Mouse (Mus musculus) cortical plate, adult 2 months (tissue): ENCODE measurements around the gene Mdh1b. TPM values are rescaled to one million over a fixed set of nuclear protein-coding genes. Genes with fewer than 3 reads are reported as not detected.

Experiments
- H3K27ac ChIP-seq: fragments of 200-500 bp; 2 replicates; pipeline ENCODE4 v1.5.1; 2012; ENCODE audit warnings: low read length, control low read depth, inconsistent platforms; ENCODE audit not compliant: insufficient read depth
- H3K4me1 ChIP-seq: fragments of 200-500 bp; 2 replicates; pipeline ENCODE4 v1.6.1; 2011; ENCODE audit warnings: low read length; ENCODE audit not compliant: control insufficient read depth, insufficient read depth
- H3K4me3 ChIP-seq: fragments of 200-500 bp; 2 replicates; pipeline ENCODE4 v1.5.1; 2011; ENCODE audit warnings: mild to moderate bottlenecking, low read length, control low read depth; ENCODE audit not compliant: insufficient read depth
- CTCF ChIP-seq: fragments of 200-500 bp; IDR thresholded peaks from 2 replicates; pipeline ENCODE4 v1.5.1; 2011; ENCODE audit warnings: mild to moderate bottlenecking, control low read depth, low read length; ENCODE audit not compliant: insufficient read depth; ENCODE audit errors: extremely low read depth
- POLR2A ChIP-seq: fragments of 200-500 bp; IDR thresholded peaks from 2 replicates; pipeline ENCODE4 v1.6.1; 2011; ENCODE audit warnings: mild to moderate bottlenecking, low read length, control low read depth; ENCODE audit not compliant: insufficient read depth; ENCODE audit errors: extremely low read depth
- polyA plus RNA-seq: library from polyadenylated mRNA; depleted of rRNA; stranded (reverse); fragments of >200 nt; gene quantifications from 2 replicates; pipeline ENCODE4 v1.2.3, GENCODE M21; 2012

The Mdh1b gene
- polyA plus RNA-seq, 1 experiment = 1.4 TPM

DNA sequence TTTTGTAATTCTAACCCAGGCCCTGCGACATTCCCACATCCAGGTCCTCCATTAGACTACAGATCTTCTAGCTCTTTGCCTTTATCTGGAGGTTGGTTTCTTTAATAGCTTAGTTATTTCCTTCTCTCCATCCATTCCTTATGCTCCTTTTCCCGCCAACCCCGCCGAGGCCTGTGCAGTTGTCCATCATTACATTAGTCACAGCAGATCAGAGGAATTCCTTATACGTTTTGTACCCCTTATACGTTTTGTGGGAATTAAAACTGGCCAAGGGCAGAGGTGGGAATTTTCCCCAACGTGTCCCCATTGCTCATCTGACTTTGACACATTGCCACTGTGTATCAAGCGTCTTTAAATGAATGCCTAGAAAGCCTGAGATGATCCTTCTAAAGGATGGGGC, 322 bp downstream of the Mdh1b start:
- Histone ChIP-seq H3K4me3 (peak overlapping the region; percentile 58), H3K4me1 (peaks cover 1% of the 10 kb centered on the region; the same call in 1 of the 2 replicates), H3K27ac (no peak overlapping the region)
- TF ChIP-seq POLR2A (no peak), CTCF (no peak)

DNA sequence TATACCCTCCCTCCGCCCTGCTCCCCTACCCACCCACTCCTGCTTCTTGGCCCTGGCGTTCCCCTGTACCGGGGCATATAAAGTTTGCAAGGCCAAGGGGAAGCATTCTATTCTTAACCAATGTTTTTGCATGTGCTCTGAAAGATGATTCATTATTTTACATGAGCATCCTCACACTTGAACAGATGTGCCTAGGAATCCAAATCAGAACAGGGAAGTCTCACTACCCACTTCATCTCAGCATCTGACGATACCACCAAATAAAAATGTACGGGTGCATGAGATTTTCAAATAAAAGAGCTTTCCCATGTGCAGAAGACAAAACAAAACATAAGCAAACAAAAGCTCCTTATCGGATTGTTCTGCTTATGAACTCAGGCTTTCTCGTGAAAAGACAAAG, 10.0 kb downstream of the Mdh1b start:
- TF ChIP-seq CTCF (no peak), POLR2A (no peak)
- peaks cover 2% of the 10 kb centered on the region; the same call in 1 of the 2 replicates for H3K4me1 ChIP-seq
- no peak overlapping the region for H3K4me3 ChIP-seq
- no peak overlapping the region for H3K27ac ChIP-seq

DNA sequence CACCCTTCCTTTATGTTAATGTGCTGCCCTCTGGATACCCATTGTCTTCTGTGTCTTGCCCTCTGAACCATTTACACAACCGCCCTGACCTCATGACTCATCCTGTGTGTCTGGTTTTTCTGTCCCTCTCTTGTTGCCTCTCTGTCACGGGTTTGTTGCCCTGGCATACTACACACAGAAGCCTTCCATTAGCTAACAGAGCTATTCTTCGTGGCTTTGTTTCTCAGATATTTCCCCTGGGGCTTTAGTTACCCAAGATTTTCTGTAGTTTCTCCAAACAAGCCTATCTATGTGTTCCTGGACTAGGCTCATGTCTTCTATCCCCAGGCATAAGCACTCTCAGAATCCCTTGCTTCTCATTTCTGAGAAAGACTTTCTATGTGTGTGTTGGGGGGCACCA, 21.2 kb downstream of the Mdh1b start:
- no peaks in the 10 kb centered on the region; the same call in 1 of the 2 replicates for H3K4me1 ChIP-seq
- TF ChIP-seq CTCF = no peak
- TF ChIP-seq POLR2A = no peak

DNA sequence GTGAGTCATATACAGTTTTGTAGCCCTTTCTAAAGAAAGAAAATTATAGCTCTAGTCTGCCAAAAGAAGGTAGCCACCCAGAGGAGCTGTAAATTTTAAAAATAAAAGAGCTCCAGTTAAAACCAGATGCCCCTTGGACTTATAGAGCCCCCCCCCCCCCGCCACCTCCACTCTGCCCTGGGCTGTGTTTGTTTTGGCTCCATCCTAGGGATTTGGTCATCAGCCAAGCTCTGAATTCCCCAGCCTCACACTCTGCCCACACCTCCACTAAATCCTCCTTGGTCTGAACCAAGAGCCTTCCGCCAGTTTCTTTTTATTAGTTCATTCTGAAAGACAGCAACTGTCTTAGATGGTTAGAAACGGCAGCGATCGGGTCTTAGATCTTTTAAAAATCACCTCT, 24.4 kb downstream of the Mdh1b start:
- H3K4me1 ChIP-seq = no peaks in the 10 kb centered on the region; the same call in 1 of the 2 replicates
- no peak overlapping the region for H3K27ac ChIP-seq
- no peak overlapping the region for H3K4me3 ChIP-seq
- TF ChIP-seq CTCF = no peak
- TF ChIP-seq POLR2A = no peak

More for the DNA sequence above, 21.2 kb downstream of the Mdh1b start:
- Histone ChIP-seq H3K27ac (no peak overlapping the region), H3K4me3 (no peak overlapping the region)

DNA sequence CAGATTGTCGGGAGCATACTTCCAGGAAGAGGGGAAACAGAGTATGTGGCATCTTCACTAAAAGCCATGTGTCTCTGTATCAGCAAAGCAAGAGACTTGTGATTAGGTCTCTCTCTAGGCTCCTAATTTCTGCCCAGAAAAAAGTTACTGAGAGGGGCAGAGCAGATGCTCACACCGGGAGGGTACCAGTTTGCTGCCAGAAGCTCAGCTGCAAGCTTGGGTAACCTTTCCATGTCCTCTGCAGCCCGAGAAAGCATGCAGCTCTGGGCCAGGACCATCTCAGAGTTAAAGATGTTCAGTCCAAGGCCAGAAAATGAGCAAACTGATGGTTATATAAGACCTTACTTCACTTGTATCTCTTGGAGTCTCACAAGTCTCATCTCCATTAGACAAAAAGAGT, 33.3 kb downstream of the Mdh1b start:
- TF ChIP-seq CTCF (no peak), POLR2A (no peak)
- H3K4me1 ChIP-seq = no peaks in the 10 kb centered on the region
- no peak overlapping the region for H3K4me3 ChIP-seq
- no peak overlapping the region for H3K27ac ChIP-seq

DNA sequence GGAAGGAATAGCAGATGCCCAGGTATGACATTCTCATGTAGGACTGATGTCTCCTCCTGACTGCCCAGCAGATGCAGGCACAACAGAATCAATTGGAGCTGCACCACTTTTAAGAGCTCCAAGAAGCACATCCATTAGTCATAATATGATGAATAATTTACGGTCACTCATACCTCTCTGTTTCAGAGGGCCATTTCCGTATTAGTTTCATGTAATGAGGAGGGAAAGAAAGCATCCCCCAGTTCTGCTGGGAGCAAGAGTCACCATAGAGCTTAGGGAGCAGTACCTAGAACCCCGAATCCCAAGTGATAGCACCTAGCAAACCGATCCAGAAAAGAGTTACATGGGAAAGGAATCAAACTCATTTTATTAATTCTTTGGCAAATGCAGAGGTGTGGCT, 43.3 kb downstream of the Mdh1b start, which contains the start of gene Dytn:
Gene Dytn, minus strand, starts transcription at position 101 of the 400 bp plus-strand sequence.
- Histone ChIP-seq H3K4me3 (no peak within 1 kb of the TSS), H3K27ac (no peak within 1 kb of the TSS), H3K4me1 (no peaks in the 10 kb centered on the region)
- TF ChIP-seq CTCF = no peak
- TF ChIP-seq POLR2A = no peak

DNA sequence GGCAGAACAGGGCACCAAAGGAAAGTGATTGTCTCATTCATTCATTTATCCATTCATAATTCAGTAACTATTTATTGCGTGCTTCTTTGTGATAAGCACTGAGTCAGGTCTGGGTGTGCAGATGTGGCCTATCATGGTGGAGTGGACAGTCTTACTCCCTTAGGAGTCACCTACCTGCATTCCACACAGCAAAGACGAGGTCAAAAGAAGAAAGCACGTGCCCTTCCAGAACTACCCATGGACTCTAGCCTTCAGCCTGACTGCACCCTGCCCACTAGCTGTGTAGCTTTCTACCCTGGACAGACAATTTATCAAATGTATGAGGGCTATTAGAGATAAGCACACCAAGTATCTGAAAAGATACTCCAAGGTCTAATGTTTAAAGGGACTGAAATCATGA, 54.1 kb downstream of the Mdh1b start:
- no peaks in the 10 kb centered on the region for H3K4me1 ChIP-seq
- no peak overlapping the region for H3K27ac ChIP-seq
- no peak overlapping the region for H3K4me3 ChIP-seq
- TF ChIP-seq POLR2A = no peak
- TF ChIP-seq CTCF = no peak

DNA sequence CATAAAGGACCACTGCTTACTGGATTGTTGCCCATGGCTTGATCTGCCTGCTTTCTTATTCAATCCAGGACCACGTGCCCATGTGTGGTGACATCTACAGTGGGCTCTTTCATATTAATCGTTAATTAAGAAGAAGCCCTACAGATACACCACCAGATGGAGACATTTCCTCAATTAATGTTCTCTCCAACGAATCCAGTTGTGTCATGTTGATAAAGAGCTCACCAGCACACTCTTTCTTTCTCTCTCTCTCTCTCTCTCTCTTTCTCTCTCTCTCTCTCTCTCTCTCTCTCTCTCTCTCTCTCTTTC, 61.3 kb downstream of the Mdh1b start:
- Histone ChIP-seq H3K4me1 (no peaks in the 10 kb centered on the region), H3K27ac (no peak overlapping the region), H3K4me3 (peak overlapping the region; percentile 16)
- TF ChIP-seq POLR2A (no peak), CTCF (0 out of 2 replicates have a peak, but pooled peaks have one; percentile 13)

DNA sequence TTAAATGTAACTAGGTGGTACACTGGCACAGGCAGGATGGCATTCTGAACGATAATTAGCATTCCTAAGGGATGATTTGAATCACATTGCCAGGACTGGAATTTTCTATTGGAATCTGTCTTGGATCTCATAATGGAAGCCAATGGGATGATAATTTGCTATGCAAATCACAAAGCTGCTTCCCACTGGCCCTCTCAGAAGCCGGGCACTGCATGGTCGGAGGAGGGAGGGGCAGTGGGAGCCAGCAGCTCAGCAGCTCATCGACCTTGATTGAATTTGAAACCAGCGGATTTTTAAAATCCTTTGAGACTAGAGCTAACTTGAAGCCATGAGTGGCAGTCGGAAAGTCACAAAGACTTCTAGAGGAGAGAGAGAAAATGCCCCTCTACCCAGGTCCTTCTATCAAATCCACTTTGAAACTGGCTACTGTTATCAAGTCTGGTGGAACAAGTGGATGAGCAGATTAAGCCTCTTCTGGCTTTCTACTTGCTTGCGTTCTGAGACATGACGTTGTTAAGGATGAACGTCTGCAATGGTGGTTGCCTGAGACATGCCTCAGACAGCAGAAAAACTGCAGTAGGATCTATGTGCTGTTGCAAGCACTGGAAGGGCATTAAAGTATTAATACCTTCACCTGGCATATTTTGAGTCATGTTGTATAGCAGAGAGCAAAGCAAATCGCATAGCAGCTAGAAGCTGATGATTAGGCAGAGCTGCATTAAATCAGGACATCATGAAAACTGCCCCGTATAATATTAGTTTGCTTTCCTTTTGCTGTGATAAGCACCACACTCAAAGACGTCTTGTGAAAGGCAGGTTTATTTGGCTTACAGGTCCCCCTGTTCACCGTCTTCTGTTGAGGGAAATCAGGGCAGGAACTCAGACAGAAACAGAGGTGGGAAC, 61.9 kb downstream of the Mdh1b start:
- TF ChIP-seq POLR2A (no peak), CTCF (no peak)
- Histone ChIP-seq H3K27ac (no peak overlapping the region), H3K4me1 (no peaks in the 10 kb centered on the region)

DNA sequence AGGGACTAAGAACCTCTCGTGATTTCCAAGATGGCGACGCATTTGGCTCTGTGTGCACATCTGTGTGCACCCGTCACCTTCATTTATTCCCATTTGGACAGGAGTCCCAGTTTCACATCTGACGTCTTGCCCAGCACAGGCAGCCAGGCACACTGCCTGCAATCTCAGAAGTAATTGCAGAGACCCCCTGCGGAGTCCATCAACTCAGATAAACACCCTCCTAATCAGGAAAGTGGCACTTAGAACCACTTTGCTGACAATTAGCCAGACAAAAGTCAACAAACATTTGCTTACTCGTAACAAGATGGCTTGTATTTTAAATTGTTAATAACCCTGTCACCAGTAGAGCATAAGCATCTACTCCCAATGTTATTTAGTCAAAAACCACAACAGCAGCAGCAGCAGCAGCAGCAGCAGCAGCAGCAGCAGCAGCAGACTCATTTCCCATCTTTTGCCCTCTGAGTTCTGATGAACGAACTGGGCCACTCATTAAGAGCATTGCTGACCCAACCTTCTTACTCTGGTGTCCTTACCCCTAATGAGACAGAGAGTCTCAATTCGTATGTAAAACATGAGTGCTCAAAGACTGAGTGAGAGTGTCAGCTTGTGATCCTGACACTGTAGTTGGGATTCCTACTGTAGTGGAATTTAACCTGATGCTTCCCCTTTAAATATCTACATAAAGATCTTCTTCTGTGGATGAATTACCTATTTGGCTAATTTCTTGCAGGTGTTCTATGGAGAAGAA, 62.7 kb downstream of the Mdh1b start:
- Histone ChIP-seq H3K27ac (no peak overlapping the region), H3K4me3 (no peak overlapping the region), H3K4me1 (no peaks in the 10 kb centered on the region)
- TF ChIP-seq POLR2A (no peak), CTCF (no peak)

More for the DNA sequence above, 61.9 kb downstream of the Mdh1b start:
- H3K4me3 ChIP-seq = peak overlapping the region; percentile 16
